Mouse (Mus musculus) ES-Bruce4 (cell line): ENCODE measurements around the gene Rab4a. TPM values are rescaled to one million over a fixed set of nuclear protein-coding genes. Genes with fewer than 3 reads are reported as not detected.

Experiments used
- H3K27ac ChIP-seq: 2 replicates; pipeline ENCODE4 v1.5.1; 2012; ENCODE audit warnings: low read length, inconsistent platforms; ENCODE audit not compliant: insufficient read depth
- H3K27me3 ChIP-seq: 2 replicates; pipeline ENCODE4 v1.6.1; 2012; ENCODE audit warnings: mild to moderate bottlenecking, low read length, inconsistent platforms; ENCODE audit not compliant: control insufficient read depth, poor library complexity, insufficient read depth, severe bottlenecking
- H3K36me3 ChIP-seq: 2 replicates; pipeline ENCODE4 v1.6.1; 2012; ENCODE audit warnings: inconsistent platforms, mild to moderate bottlenecking, low read length, moderate library complexity; ENCODE audit not compliant: control insufficient read depth, poor library complexity, insufficient read depth, severe bottlenecking
- H3K4me1 ChIP-seq: one replicate; pipeline ENCODE4 v1.8.1; 2011; ENCODE audit warnings: low read length; ENCODE audit not compliant: control insufficient read depth, insufficient read depth
- H3K4me3 ChIP-seq: 2 replicates; pipeline ENCODE4 v1.5.1; 2011; ENCODE audit warnings: low read depth, mild to moderate bottlenecking, low read length
- H3K9ac ChIP-seq: 2 replicates; pipeline ENCODE4 v1.6.1; 2012; ENCODE audit warnings: low read depth, mild to moderate bottlenecking, inconsistent platforms; ENCODE audit not compliant: poor library complexity, severe bottlenecking
- H3K9me3 ChIP-seq: replicated peaks from 2 replicates; pipeline ENCODE4 v1.6.1; 2012; ENCODE audit warnings: mild to moderate bottlenecking, low read length, inconsistent platforms; ENCODE audit not compliant: control insufficient read depth, poor library complexity, insufficient read depth, severe bottlenecking
- CTCF ChIP-seq: IDR thresholded peaks from one replicate; pipeline ENCODE4 v1.8.1; 2011; ENCODE audit warnings: low read depth, low read length
- EP300 ChIP-seq: IDR thresholded peaks from 2 replicates; pipeline ENCODE4 v1.6.1; 2011; ENCODE audit warnings: low read depth, low read length; ENCODE audit not compliant: insufficient read depth
- POLR2A ChIP-seq: IDR thresholded peaks from one replicate; pipeline ENCODE4 v1.8.1; 2011; ENCODE audit warnings: low read length; ENCODE audit not compliant: insufficient read depth
- polyA plus RNA-seq: library from polyadenylated mRNA; stranded (reverse); fragments of >200 nt; gene quantifications from 2 replicates; pipeline ENCODE4 v1.2.4, GENCODE M21; 2011; ENCODE audit warnings: low read depth; ENCODE audit not compliant: missing spikeins, insufficient read depth, insufficient read length

Gene Rab4a
- polyA plus RNA-seq, 1 experiment = 26.1 TPM

GRCm38 (mm10) chr8:123761883-123762270 lies 43.9 kb upstream of the Rab4a start:
- H3K27me3 ChIP-seq = no peaks in the 10 kb centered on the region
- peak overlapping the region; percentile 80 for H3K27ac ChIP-seq
- H3K4me1 ChIP-seq = peaks cover 12% of the 10 kb centered on the region
- no peak for TF ChIP-seq POLR2A
- TF ChIP-seq CTCF = no peak
- no peak for TF ChIP-seq EP300
- H3K9me3 ChIP-seq = no peaks in the 10 kb centered on the region
- no peaks in the 10 kb centered on the region for H3K36me3 ChIP-seq
- no peak overlapping the region for H3K4me3 ChIP-seq
- H3K9ac ChIP-seq = peak overlapping the region; percentile 77; the same call in 1 of the 2 replicates

- Histone ChIP-seq H3K9ac (no peak overlapping the region), H3K27me3 (no peaks in the 10 kb centered on the region), H3K4me3 (no peak overlapping the region), H3K4me1 (peaks cover 12% of the 10 kb centered on the region), H3K27ac (no peak overlapping the region), H3K36me3 (no peaks in the 10 kb centered on the region), H3K9me3 (0 out of 2 replicates have a peak, but pooled peaks cover 2% of the 10 kb centered on the region)
- no peak for TF ChIP-seq POLR2A
These were observed 42.4 kb upstream of the Rab4a start for GRCm38 (mm10) chr8:123763355-123763754.

- Histone ChIP-seq H3K9me3 (0 out of 2 replicates have a peak, but pooled peaks cover 2% of the 10 kb centered on the region), H3K27me3 (no peaks in the 10 kb centered on the region), H3K9ac (no peak overlapping the region), H3K4me3 (no peak overlapping the region), H3K27ac (no peak overlapping the region), H3K36me3 (no peaks in the 10 kb centered on the region), H3K4me1 (peaks cover 9% of the 10 kb centered on the region)
- TF ChIP-seq CTCF = peak; percentile 72
- TF ChIP-seq EP300 = no peak
- no peak for TF ChIP-seq POLR2A
These were observed 41.1 kb upstream of the Rab4a start for GRCm38 (mm10) chr8:123764671-123765070.

- H3K27me3 ChIP-seq = no peaks in the 10 kb centered on the region
- no peak overlapping the region for H3K9ac ChIP-seq
- H3K4me3 ChIP-seq = no peak overlapping the region
- H3K9me3 ChIP-seq = 0 out of 2 replicates have a peak, but pooled peaks cover 2% of the 10 kb centered on the region
- TF ChIP-seq POLR2A = no peak
- no peak for TF ChIP-seq CTCF
- no peak for TF ChIP-seq EP300
- H3K27ac ChIP-seq = no peak overlapping the region
- no peaks in the 10 kb centered on the region for H3K36me3 ChIP-seq
- H3K4me1 ChIP-seq = peaks cover 8% of the 10 kb centered on the region
These were observed 39.3 kb upstream of the Rab4a start for GRCm38 (mm10) chr8:123766516-123766915.

GRCm38 (mm10) chr8:123767874-123768273 lies 37.9 kb upstream of the Rab4a start:
- Histone ChIP-seq H3K4me1 (peaks cover 4% of the 10 kb centered on the region), H3K4me3 (no peak overlapping the region), H3K36me3 (no peaks in the 10 kb centered on the region), H3K9ac (no peak overlapping the region), H3K27me3 (no peaks in the 10 kb centered on the region), H3K27ac (no peak overlapping the region), H3K9me3 (0 out of 2 replicates have a peak, but pooled peaks cover 2% of the 10 kb centered on the region)
- no peak for TF ChIP-seq CTCF
- TF ChIP-seq POLR2A = no peak
- TF ChIP-seq EP300 = no peak

- Histone ChIP-seq H3K4me3 (no peak overlapping the region), H3K36me3 (no peaks in the 10 kb centered on the region), H3K9ac (no peak overlapping the region), H3K27ac (no peak overlapping the region), H3K27me3 (no peaks in the 10 kb centered on the region), H3K9me3 (0 out of 2 replicates have a peak, but pooled peaks cover 2% of the 10 kb centered on the region), H3K4me1 (peaks cover 2% of the 10 kb centered on the region)
- TF ChIP-seq EP300 (no peak), CTCF (peak; percentile 80), POLR2A (no peak)
These were observed 37.1 kb upstream of the Rab4a start for GRCm38 (mm10) chr8:123768492-123769356.
